Mouse (Mus musculus) testis, adult 2 months (tissue): ENCODE results near the gene Hectd4. TPM values are rescaled to one million over a fixed set of nuclear protein-coding genes. Genes with fewer than 3 reads are reported as not detected.

Source experiments
- H3K27ac ChIP-seq: fragments of 200-500 bp; 2 replicates; pipeline ENCODE4 v1.5.1; 2012; ENCODE audit warnings: low read depth, low read length; ENCODE audit not compliant: control insufficient read depth, insufficient read depth
- H3K27me3 ChIP-seq: fragments of 200-500 bp; 2 replicates; pipeline ENCODE4 v1.6.1; 2012; ENCODE audit warnings: mild to moderate bottlenecking, low read length, moderate library complexity; ENCODE audit not compliant: control insufficient read depth, insufficient read depth
- H3K36me3 ChIP-seq: fragments of 200-500 bp; 2 replicates; pipeline ENCODE4 v1.6.1; 2012; ENCODE audit warnings: mild to moderate bottlenecking, low read length; ENCODE audit not compliant: control insufficient read depth, insufficient read depth
- H3K4me1 ChIP-seq: fragments of 200-500 bp; 2 replicates; pipeline ENCODE4 v1.6.1; 2012; ENCODE audit warnings: low read length; ENCODE audit not compliant: control insufficient read depth, insufficient read depth
- H3K4me3 ChIP-seq: fragments of 200-500 bp; 2 replicates; pipeline ENCODE4 v1.5.1; 2012; ENCODE audit warnings: low read depth, mild to moderate bottlenecking, low read length, moderate library complexity, mixed read lengths; ENCODE audit not compliant: control insufficient read depth
- CTCF ChIP-seq: fragments of 200-500 bp; IDR thresholded peaks from 2 replicates; pipeline ENCODE4 v1.5.1; 2012; ENCODE audit warnings: low read depth, mild to moderate bottlenecking, inconsistent platforms, low read length, moderate library complexity; ENCODE audit not compliant: control insufficient read depth, insufficient read depth, insufficient replicate concordance
- POLR2A ChIP-seq: fragments of 200-500 bp; IDR thresholded peaks from 2 replicates; pipeline ENCODE4 v1.6.1; 2012; ENCODE audit warnings: low read depth, mild to moderate bottlenecking, inconsistent platforms, low read length, moderate library complexity; ENCODE audit not compliant: control insufficient read depth
- polyA plus RNA-seq: library from polyadenylated mRNA; depleted of rRNA; stranded (reverse); fragments of >200 nt; gene quantifications from 2 replicates; pipeline ENCODE4 v1.2.3, GENCODE M21; 2012

Hectd4 gene
- polyA plus RNA-seq, 1 experiment = 41.8 TPM

GRCm38 (mm10) chr5:121188265-121188664 is 31.8 kb upstream of the Hectd4 start:
- Histone ChIP-seq H3K36me3 (no peaks in the 10 kb centered on the region), H3K4me1 (peaks cover 9% of the 10 kb centered on the region), H3K4me3 (no peak overlapping the region), H3K27ac (peak overlapping the region; percentile 43), H3K27me3 (no peaks in the 10 kb centered on the region)
- no peak for TF ChIP-seq CTCF
- no peak for TF ChIP-seq POLR2A

GRCm38 (mm10) chr5:121189182-121189581 is 30.8 kb upstream of the Hectd4 start:
- no peaks in the 10 kb centered on the region for H3K36me3 ChIP-seq
- H3K4me1 ChIP-seq = peaks cover 9% of the 10 kb centered on the region
- no peaks in the 10 kb centered on the region for H3K27me3 ChIP-seq
- no peak overlapping the region for H3K4me3 ChIP-seq
- no peak overlapping the region for H3K27ac ChIP-seq
- TF ChIP-seq CTCF (no peak), POLR2A (no peak)

- Histone ChIP-seq H3K27me3 (no peaks in the 10 kb centered on the region), H3K4me1 (peaks cover 9% of the 10 kb centered on the region), H3K4me3 (peak overlapping the region; percentile 88), H3K27ac (peak overlapping the region; percentile 55), H3K36me3 (no peaks in the 10 kb centered on the region)
- TF ChIP-seq CTCF (no peak), POLR2A (no peak)
Observed at GRCm38 (mm10) chr5:121190210-121190835, 29.7 kb upstream of the Hectd4 start.

GRCm38 (mm10) chr5:121190836-121191583 is 29.0 kb upstream of the Hectd4 start, which contains the start of gene Ptpn11:
TSS of gene Ptpn11 (minus strand) at chr5:121191397.
- peaks cover 9% of the 10 kb centered on the region for H3K4me1 ChIP-seq

GRCm38 (mm10) chr5:121191584-121191906 is 28.5 kb upstream of the Hectd4 start:
- Histone ChIP-seq H3K4me3 (peak overlapping the region; percentile 88), H3K4me1 (peaks cover 9% of the 10 kb centered on the region), H3K27me3 (no peaks in the 10 kb centered on the region), H3K36me3 (no peaks in the 10 kb centered on the region), H3K27ac (peak overlapping the region; percentile 54; the same call in 1 of the 2 replicates)
- TF ChIP-seq CTCF (no peak), POLR2A (no peak)

More at GRCm38 (mm10) chr5:121190836-121191583, 29.0 kb upstream of the Hectd4 start, which contains the start of gene Ptpn11:
- Histone ChIP-seq H3K27me3 (no peaks in the 10 kb centered on the region), H3K4me3 (peak within 1 kb of the TSS; percentile 88), H3K27ac (peak within 1 kb of the TSS; percentile 55), H3K36me3 (no peaks in the 10 kb centered on the region)
- TF ChIP-seq POLR2A = peak; percentile 69
- TF ChIP-seq CTCF = no peak

GRCm38 (mm10) chr5:121194173-121194572 is 25.8 kb upstream of the Hectd4 start:
- no peaks in the 10 kb centered on the region for H3K36me3 ChIP-seq

GRCm38 (mm10) chr5:121196764-121197163 is 23.3 kb upstream of the Hectd4 start:
- Histone ChIP-seq H3K36me3 (no peaks in the 10 kb centered on the region), H3K27ac (no peak overlapping the region), H3K4me1 (no peaks in the 10 kb centered on the region), H3K27me3 (no peaks in the 10 kb centered on the region), H3K4me3 (no peak overlapping the region)
- no peak for TF ChIP-seq CTCF
- no peak for TF ChIP-seq POLR2A

More at GRCm38 (mm10) chr5:121194173-121194572, 25.8 kb upstream of the Hectd4 start:
- Histone ChIP-seq H3K27me3 (no peaks in the 10 kb centered on the region), H3K27ac (no peak overlapping the region), H3K4me1 (peaks cover 6% of the 10 kb centered on the region), H3K4me3 (no peak overlapping the region)
- TF ChIP-seq CTCF (no peak), POLR2A (no peak)

GRCm38 (mm10) chr5:121197337-121197736 is 22.7 kb upstream of the Hectd4 start:
- no peak for TF ChIP-seq CTCF
- no peak for TF ChIP-seq POLR2A
- Histone ChIP-seq H3K27me3 (no peaks in the 10 kb centered on the region), H3K27ac (no peak overlapping the region), H3K4me3 (no peak overlapping the region), H3K4me1 (no peaks in the 10 kb centered on the region), H3K36me3 (no peaks in the 10 kb centered on the region)
